In genomic region chr10:69916689-69917435, GRCm38 (mm10) we compare ENCODE assay signal across 10 mouse cellular contexts.
DNase-seq lines count a peak whose midpoint lies in the region; ATAC-seq and TF ChIP-seq lines count a peak whose summit lies in the region.
"Had no signal": no experiment of that assay in that cellular context is flagged by ENCODE, and none has a peak within 500 bp of the region (broad histone marks: within the 10 kb centered on the region; RNA-seq: fewer than 3 reads in every experiment).

No protein-coding gene starts in this region.

- H3K4me1 ChIP-seq in kidney, embryonic 14.5 days (ENCODE audit: control insufficient read depth, insufficient read depth, low read length): no peaks in the 10 kb centered on the region
- no peaks in the 10 kb centered on the region for H3K4me1 ChIP-seq in embryonic fibroblast, embryonic 13.5 days (ENCODE audit: control insufficient read depth, insufficient read depth, low read length)
- H3K4me1 ChIP-seq in kidney, adult 2 months (ENCODE audit: control insufficient read depth, insufficient read depth, low read length): peaks cover 21% of the 10 kb centered on the region
- H3K4me1 ChIP-seq in small intestine, adult 2 months (ENCODE audit: control insufficient read depth, insufficient read depth, insufficient read length, low read length): peaks cover 16% of the 10 kb centered on the region
- H3K4me1 ChIP-seq in lung, postnatal 0 days (ENCODE audit: insufficient read depth, low read depth, low read length): no peaks in the 10 kb centered on the region
- H3K4me1 ChIP-seq: midbrain, embryonic 10.5 days had no signal

- H3K36me3 ChIP-seq in kidney, embryonic 14.5 days (ENCODE audit: control insufficient read depth, insufficient read depth, low read length): no peaks in the 10 kb centered on the region
- H3K36me3 ChIP-seq in kidney, adult 2 months (ENCODE audit: control insufficient read depth, insufficient read depth, low read length): no peaks in the 10 kb centered on the region
- H3K36me3 ChIP-seq in small intestine, adult 2 months (ENCODE audit: control insufficient read depth, insufficient read depth, low read length): no peaks in the 10 kb centered on the region
- H3K36me3 ChIP-seq in lung, postnatal 0 days (ENCODE audit: insufficient read depth, low read length): no peaks in the 10 kb centered on the region
- H3K36me3 ChIP-seq: midbrain, embryonic 10.5 days had no signal

- 72% methylated on average over 10 of the region's 10 CpGs for WGBS in kidney, embryonic 14.5 days
- WGBS in kidney, adult 2 months: 34% methylated on average over 10 of the region's 10 CpGs
- WGBS in small intestine, adult 2 months: 18% methylated on average over 10 of the region's 10 CpGs
- 55% methylated on average over 10 of the region's 10 CpGs for WGBS in lung, postnatal 0 days

- no peak overlapping the region for H3K9ac ChIP-seq in kidney, embryonic 14.5 days (ENCODE audit: low read depth, low read length)
- H3K9ac ChIP-seq in lung, postnatal 0 days (replicated peaks; ENCODE audit: low read depth): no peak overlapping the region

- TF ChIP-seq EP300 in lung, postnatal 0 days (IDR thresholded peaks at IDR 0.05): no peak

- H3K27ac ChIP-seq in kidney, embryonic 14.5 days (ENCODE audit: low read depth, low read length): no peak overlapping the region
- H3K27ac ChIP-seq in embryonic fibroblast, embryonic 13.5 days (ENCODE audit: insufficient read depth, low read length): peak overlapping the region; percentile 23; the same call in 1 of the 2 replicates
- H3K27ac ChIP-seq in kidney, adult 2 months (ENCODE audit: insufficient read depth, low read depth, low read length): peak overlapping the region; percentile 95
- H3K27ac ChIP-seq in small intestine, adult 2 months (ENCODE audit: insufficient read depth, low read depth, low read length): peak overlapping the region; percentile 89
- H3K27ac ChIP-seq in lung, postnatal 0 days (ENCODE audit: low read length): no peak overlapping the region
- H3K27ac ChIP-seq: midbrain, embryonic 10.5 days had no signal

- H3K9me3 ChIP-seq in kidney, embryonic 14.5 days (ENCODE audit: control insufficient read depth, low read length): no peaks in the 10 kb centered on the region
- H3K9me3 ChIP-seq in lung, postnatal 0 days (ENCODE audit: low read length): no peaks in the 10 kb centered on the region
- H3K9me3 ChIP-seq: midbrain, embryonic 10.5 days had no signal

- no peak for TF ChIP-seq POLR2A in embryonic fibroblast, embryonic 13.5 days (IDR thresholded peaks at IDR 0.05; ENCODE audit: low read depth, low read length)
- TF ChIP-seq POLR2A in kidney, adult 2 months (IDR thresholded peaks at IDR 0.05; ENCODE audit: low read depth, low read length): no peak
- TF ChIP-seq POLR2A in small intestine, adult 2 months (IDR thresholded peaks at IDR 0.05; ENCODE audit: low read depth, low read length): no peak

- H3K4me2 ChIP-seq in kidney, embryonic 14.5 days (replicated peaks; ENCODE audit: low read depth, low read length): no peak overlapping the region
- H3K4me2 ChIP-seq in lung, postnatal 0 days (replicated peaks; ENCODE audit: low read depth, low read length): no peak overlapping the region

- ATAC-seq in kidney, embryonic 14.5 days (ENCODE audit: low FRiP score, low TSS enrichment): no peak
- ATAC-seq in lung, postnatal 0 days: no peak

- H3K27me3 ChIP-seq in kidney, embryonic 14.5 days (ENCODE audit: control insufficient read depth, insufficient read depth, low read length): no peaks in the 10 kb centered on the region
- H3K27me3 ChIP-seq in kidney, adult 2 months (replicated peaks; ENCODE audit: control insufficient read depth, insufficient read depth, low read length): no peaks in the 10 kb centered on the region
- no peaks in the 10 kb centered on the region for H3K27me3 ChIP-seq in small intestine, adult 2 months (ENCODE audit: control insufficient read depth, insufficient read depth, low read length)
- H3K27me3 ChIP-seq in lung, postnatal 0 days (replicated peaks; ENCODE audit: insufficient read depth, low read length): no peaks in the 10 kb centered on the region

- no peak overlapping the region for H3K4me3 ChIP-seq in kidney, embryonic 14.5 days (ENCODE audit: low read length)
- H3K4me3 ChIP-seq in embryonic fibroblast, embryonic 13.5 days (ENCODE audit: insufficient read depth, low read length): no peak overlapping the region
- no peak overlapping the region for H3K4me3 ChIP-seq in kidney, adult 2 months (ENCODE audit: insufficient read depth, low read depth, low read length)
- H3K4me3 ChIP-seq in small intestine, adult 2 months (ENCODE audit: low read depth, low read length): no peak overlapping the region
- no peak overlapping the region for H3K4me3 ChIP-seq in lung, postnatal 0 days (ENCODE audit: low read depth, low read length)
- H3K4me3 ChIP-seq: midbrain, embryonic 10.5 days had no signal

- no peak for TF ChIP-seq CTCF in embryonic fibroblast, embryonic 13.5 days (IDR thresholded peaks at IDR 0.05; ENCODE audit: borderline replicate concordance, insufficient read depth, low read length)
- no peak for TF ChIP-seq CTCF in kidney, adult 2 months (conservative IDR thresholded peaks at IDR 0.05; ENCODE audit: insufficient read depth, insufficient read length, low read depth, low read length)
- no peak for TF ChIP-seq CTCF in small intestine, adult 2 months (IDR thresholded peaks at IDR 0.05; ENCODE audit: extremely low read depth, insufficient read length, insufficient replicate concordance, low read depth, low read length)
- no peak for TF ChIP-seq CTCF in lung, postnatal 0 days (IDR thresholded peaks at IDR 0.05)

- DNase-seq in kidney, adult 11 months: peak; percentile 89
- DNase-seq in kidney, adult 2 months: peak; percentile 94
- no peak for DNase-seq in layer of hippocampus, adult 18-20 months (ENCODE audit: low spot score in 2 of 2)
- DNase-seq in right cerebral cortex, postnatal 4 days: no peak
- no peak for DNase-seq in lung, postnatal 0 days (ENCODE audit: low spot score)
- DNase-seq: thymus, adult 18-20 months had no signal

Comparison
In these comparisons a context has a peak if more than half of its experiments do, and no peak if none do; other contexts are left out.
1. H3K27ac ChIP-seq: peak in embryonic fibroblast, embryonic 13.5 days (single experiment), kidney, adult 2 months (single experiment) and small intestine, adult 2 months (single experiment); none in kidney, embryonic 14.5 days (single experiment) and lung, postnatal 0 days (single experiment).
2. DNase-seq: peak in kidney, adult 11 months (single experiment) and kidney, adult 2 months (single experiment); none in layer of hippocampus, adult 18-20 months (0 of 2), right cerebral cortex, postnatal 4 days (single experiment) and lung, postnatal 0 days (single experiment).